Mouse (Mus musculus) small intestine, adult 2 months (tissue): ENCODE data around the gene Gm853.

ENCODE experiments used
- CTCF ChIP-seq: fragments of 200-500 bp; IDR thresholded peaks from 2 replicates; pipeline ENCODE4 v1.5.1; 2012; ENCODE audit warnings: low read depth, mild to moderate bottlenecking, control low read depth, inconsistent platforms, low read length, moderate library complexity, mixed read lengths; ENCODE audit not compliant: insufficient replicate concordance, insufficient read length; ENCODE audit errors: extremely low read depth
- POLR2A ChIP-seq: fragments of 200-500 bp; IDR thresholded peaks from 2 replicates; pipeline ENCODE4 v1.6.1; 2012; ENCODE audit warnings: low read depth, mild to moderate bottlenecking, control low read depth, inconsistent platforms, low read length, moderate library complexity

GRCm38 (mm10) chr4:130183023-130183422 is 39.2 kb downstream of the Gm853 start:
- no peak for TF ChIP-seq CTCF
- no peak for TF ChIP-seq POLR2A
